Mouse (Mus musculus): ENCODE measurements at regions not wholly inside any gene's neighbourhood (a gene's known extent, or its start where the extent isn't known, plus 50 kb on each side); places are given as distances from the start of the nearest gene placed in this dataset.

DNA sequence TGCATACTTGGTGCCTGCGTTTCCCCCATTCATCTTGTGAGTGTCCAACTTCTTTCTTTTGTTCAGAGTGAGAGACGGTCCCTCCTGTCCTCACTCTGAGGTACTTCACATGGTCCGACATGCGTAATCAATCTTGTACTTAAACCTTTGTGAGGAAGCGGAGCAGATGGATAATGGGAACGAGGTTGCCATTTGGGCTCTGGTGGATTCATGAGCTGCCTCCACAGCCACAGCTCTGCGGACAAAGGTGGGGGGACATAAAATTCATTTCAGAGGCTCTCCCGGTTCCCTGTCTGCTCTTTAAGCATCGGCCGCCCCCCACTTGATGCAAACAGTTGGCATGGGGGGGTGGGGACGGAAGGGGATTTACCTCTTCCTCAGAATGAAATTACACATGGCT, 454.7 kb downstream of the Sox2 start:
- 14% methylated on average over 11 of the region's 11 CpGs for WGBS
- Histone ChIP-seq H3K27me3 (peaks cover 39% of the 10 kb centered on the region), H3K4me2 (no peak overlapping the region), H3K4me1 (replicated peaks) (peaks cover 32% of the 10 kb centered on the region), H3K27ac (replicated peaks) (peak overlapping the region; percentile 0; the same call in 1 of the 2 replicates), H3K9me3 (no peaks in the 10 kb centered on the region), H3K4me3 (no peak overlapping the region), H3K9ac (no peak overlapping the region), H3K36me3 (no peaks in the 10 kb centered on the region)
- 0 out of 2 replicates have a peak, but pooled peaks have one; percentile 34 for ATAC-seq (ENCODE audit: low read depth)

DNA sequence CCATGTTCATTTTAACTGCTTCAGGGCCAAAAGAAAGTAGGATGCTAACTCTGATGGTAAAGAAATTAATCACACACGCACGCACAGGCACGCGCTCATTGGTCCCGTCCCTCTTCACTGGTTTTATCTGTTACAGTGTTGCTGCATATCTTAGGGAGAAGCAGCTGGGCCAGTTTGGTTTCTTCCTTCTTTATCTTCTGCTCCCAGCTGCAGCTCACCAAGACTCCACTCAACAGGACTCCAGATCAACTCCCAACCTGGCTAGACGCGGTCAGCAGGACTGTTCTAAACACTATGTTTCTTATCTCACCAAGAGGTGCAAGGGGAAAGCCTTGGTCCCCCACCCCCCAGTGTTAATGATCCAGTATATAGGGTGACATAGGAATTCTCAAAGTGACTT, 455.9 kb downstream of the Sox2 start:
- no peaks in the 10 kb centered on the region for H3K36me3 ChIP-seq
- no peak overlapping the region for H3K4me2 ChIP-seq
- peaks cover 29% of the 10 kb centered on the region for H3K4me1 ChIP-seq (replicated peaks)
- no peak overlapping the region for H3K4me3 ChIP-seq
- H3K9ac ChIP-seq = no peak overlapping the region
- H3K27me3 ChIP-seq = peaks cover 27% of the 10 kb centered on the region
- no peak overlapping the region for H3K27ac ChIP-seq (replicated peaks)
- WGBS = 52% methylated on average over 7 of the region's 7 CpGs
- no peaks in the 10 kb centered on the region for H3K9me3 ChIP-seq
- ATAC-seq (ENCODE audit: low read depth) = no peak

DNA sequence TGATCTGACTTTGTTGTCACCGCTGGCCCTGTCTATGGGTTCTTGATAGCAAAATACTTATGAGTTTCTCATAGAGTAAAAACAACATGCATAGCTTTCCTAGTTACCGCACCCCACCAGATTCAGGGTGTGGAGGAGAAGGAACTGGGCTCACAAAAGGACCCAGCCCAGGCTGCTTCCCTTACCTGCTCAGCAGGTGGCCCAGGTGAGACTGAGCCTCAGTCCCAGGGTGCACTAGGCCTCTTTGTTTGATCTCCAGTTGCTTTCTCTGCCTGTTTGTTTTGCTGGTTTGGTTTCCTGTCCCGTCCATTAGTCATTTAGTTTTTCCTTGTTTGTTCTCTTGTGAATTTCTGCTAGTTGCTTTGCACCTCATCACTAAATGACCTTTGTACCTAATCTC, 483.3 kb downstream of the Sox2 start:
- Histone ChIP-seq H3K4me1 (replicated peaks) (no peaks in the 10 kb centered on the region), H3K4me2 (no peak overlapping the region), H3K9me3 (no peaks in the 10 kb centered on the region), H3K27me3 (no peaks in the 10 kb centered on the region), H3K27ac (replicated peaks) (no peak overlapping the region), H3K4me3 (no peak overlapping the region), H3K9ac (no peak overlapping the region), H3K36me3 (no peaks in the 10 kb centered on the region)
- WGBS = 85% methylated on average over 3 of the region's 3 CpGs
- ATAC-seq (ENCODE audit: low read depth) = no peak

DNA sequence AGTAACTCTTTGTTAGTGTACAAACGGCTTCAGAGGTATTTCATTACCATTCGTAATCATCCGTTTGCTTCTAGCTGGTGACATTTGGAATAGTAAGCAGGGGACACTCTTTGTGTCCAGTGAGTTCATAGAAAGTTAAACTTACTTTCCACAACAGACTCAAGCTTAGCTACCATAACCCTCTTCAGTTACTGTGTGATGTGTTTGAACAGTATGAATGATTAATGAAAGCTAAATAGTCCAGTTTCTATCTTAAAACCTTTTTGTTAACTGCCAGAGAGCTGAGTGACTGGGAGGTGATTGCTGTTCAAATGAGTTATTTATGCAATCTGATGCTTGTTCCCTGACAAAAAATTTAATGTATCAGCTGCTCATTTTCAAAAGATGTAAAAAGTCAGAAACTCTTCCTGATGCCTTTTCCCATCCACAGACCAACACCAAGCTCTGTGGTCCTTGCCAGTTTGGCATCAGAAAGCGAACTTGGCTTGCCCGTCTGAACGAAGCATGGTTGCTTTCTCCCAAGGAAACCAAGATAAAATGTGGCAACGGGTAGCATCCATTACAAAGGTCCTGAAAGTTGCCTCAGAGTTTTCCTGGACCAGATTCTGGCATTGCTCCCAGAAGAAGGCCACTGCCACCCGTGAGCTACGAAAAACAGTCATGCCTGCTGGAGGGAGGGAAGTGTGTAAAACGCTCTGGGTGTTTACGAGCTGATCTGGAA, 491.5 kb downstream of the Sox2 start:
- no peak overlapping the region for H3K9ac ChIP-seq
- H3K27ac ChIP-seq (replicated peaks) = peak overlapping the region; percentile 38; the same call in 1 of the 2 replicates
- H3K4me2 ChIP-seq = no peak overlapping the region
- 52% methylated on average over 11 of the region's 11 CpGs for WGBS
- no peak overlapping the region for H3K4me3 ChIP-seq
- H3K4me1 ChIP-seq (replicated peaks) = 0 out of 2 replicates have a peak, but pooled peaks cover 9% of the 10 kb centered on the region
- H3K9me3 ChIP-seq = peaks cover 8% of the 10 kb centered on the region; the same call in 1 of the 2 replicates
- no peaks in the 10 kb centered on the region for H3K27me3 ChIP-seq
- no peaks in the 10 kb centered on the region for H3K36me3 ChIP-seq
- ATAC-seq (ENCODE audit: low read depth) = peak; percentile 32; the same call in 1 of the 2 replicates

DNA sequence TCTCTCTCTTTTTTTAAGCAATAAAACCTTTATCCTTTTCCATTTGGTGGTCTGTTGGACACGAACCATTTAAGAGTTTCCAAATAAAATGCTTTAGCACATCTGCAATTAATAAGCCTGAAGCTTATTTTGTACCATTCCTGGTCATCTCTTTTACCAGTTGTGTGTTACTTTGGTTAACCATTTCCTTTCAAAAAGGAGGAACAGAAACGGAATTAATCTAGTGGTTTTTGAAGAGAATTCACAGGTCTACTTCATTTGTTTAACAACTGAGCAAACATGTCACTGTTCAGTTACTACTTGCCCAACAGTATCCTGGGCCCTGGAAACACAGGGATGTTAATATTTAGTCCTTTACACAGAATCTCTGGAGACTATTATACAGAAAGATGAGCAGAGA, 492.5 kb downstream of the Sox2 start:
- Histone ChIP-seq H3K27ac (replicated peaks) (no peak overlapping the region), H3K4me3 (no peak overlapping the region), H3K9me3 (peaks cover 10% of the 10 kb centered on the region; the same call in 1 of the 2 replicates), H3K4me1 (replicated peaks) (0 out of 2 replicates have a peak, but pooled peaks cover 9% of the 10 kb centered on the region), H3K4me2 (no peak overlapping the region), H3K9ac (no peak overlapping the region), H3K27me3 (no peaks in the 10 kb centered on the region), H3K36me3 (no peaks in the 10 kb centered on the region)
- no peak for ATAC-seq (ENCODE audit: low read depth)
- WGBS = 90% methylated on average over 2 of the region's 2 CpGs

DNA sequence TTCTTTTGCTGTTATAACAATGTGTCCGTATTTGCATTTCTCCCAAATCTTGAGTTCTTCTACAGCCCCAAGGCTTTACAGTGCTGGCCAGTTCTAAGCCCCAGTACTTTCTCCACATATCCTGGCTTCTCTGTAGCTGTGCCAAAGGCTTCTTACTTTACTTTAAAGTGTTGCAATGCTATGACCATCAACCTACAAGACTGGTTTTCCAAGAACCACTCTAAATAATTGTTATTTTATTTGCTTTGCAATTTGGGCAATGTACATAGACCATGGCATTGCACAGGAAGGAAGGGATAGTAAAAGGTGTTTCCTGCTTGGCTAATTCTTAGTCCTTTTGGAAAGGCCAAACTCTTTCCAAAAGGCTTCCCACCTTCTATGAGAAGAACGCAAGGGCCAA, 495.4 kb downstream of the Sox2 start:
- no peaks in the 10 kb centered on the region for H3K27me3 ChIP-seq
- H3K9me3 ChIP-seq = peaks cover 10% of the 10 kb centered on the region; the same call in 1 of the 2 replicates
- H3K27ac ChIP-seq (replicated peaks) = no peak overlapping the region
- ATAC-seq (ENCODE audit: low read depth) = no peak
- no peak overlapping the region for H3K4me3 ChIP-seq
- no peaks in the 10 kb centered on the region for H3K36me3 ChIP-seq
- H3K9ac ChIP-seq = no peak overlapping the region
- WGBS = 88% methylated on average over 2 of the region's 2 CpGs
- H3K4me2 ChIP-seq = no peak overlapping the region
- H3K4me1 ChIP-seq (replicated peaks) = peaks cover 15% of the 10 kb centered on the region; the same call in 1 of the 2 replicates

DNA sequence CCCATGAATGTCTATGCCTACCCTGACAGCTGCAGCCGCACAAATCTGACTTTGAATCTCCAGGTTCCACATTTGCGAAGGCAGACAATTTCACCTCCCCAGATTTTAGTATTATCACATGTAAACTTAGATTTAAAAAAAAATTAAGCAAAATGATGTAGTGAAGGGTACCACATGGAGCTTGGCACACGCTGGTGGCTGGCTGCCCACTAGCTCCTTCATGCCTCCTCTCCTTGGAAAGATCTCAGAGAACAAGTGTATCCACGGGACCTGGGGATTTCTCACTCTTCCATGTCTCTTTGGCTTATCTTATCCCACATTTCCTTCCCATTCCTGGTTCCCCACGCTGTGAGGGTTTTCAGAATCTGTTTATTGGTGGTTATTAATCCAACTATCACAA, 496.5 kb downstream of the Sox2 start:
- ATAC-seq (ENCODE audit: low read depth) = no peak
- 83% methylated on average over 5 of the region's 5 CpGs for WGBS
- no peak overlapping the region for H3K4me2 ChIP-seq
- H3K4me1 ChIP-seq (replicated peaks) = peaks cover 11% of the 10 kb centered on the region; the same call in 1 of the 2 replicates
- H3K27ac ChIP-seq (replicated peaks) = no peak overlapping the region
- H3K9me3 ChIP-seq = peaks cover 10% of the 10 kb centered on the region; the same call in 1 of the 2 replicates
- H3K9ac ChIP-seq = no peak overlapping the region
- H3K4me3 ChIP-seq = no peak overlapping the region
- no peaks in the 10 kb centered on the region for H3K27me3 ChIP-seq
- H3K36me3 ChIP-seq = no peaks in the 10 kb centered on the region

DNA sequence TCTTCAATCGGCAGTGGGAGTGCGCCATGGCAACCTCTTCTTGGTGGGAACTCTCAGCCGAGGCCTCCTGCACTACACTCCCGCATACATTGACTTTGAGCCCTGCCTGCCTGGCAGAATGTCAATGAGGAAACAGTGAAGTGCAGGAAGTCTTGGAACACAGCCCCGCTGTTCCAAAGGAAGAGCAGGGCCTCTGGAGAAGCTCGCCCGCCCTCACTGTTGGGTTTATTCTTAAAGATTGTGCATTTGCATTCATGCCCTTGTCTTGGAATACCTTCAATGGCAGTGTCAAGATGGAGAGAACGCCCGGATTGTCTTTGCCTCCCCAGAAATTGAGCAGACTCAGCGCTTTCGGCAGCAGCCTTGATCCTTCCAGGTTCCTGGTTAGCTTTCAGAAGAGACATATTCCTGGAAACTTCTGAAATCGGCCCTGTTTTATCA, 499.1 kb downstream of the Sox2 start:
- Histone ChIP-seq H3K9me3 (peaks cover 10% of the 10 kb centered on the region; the same call in 1 of the 2 replicates), H3K9ac (no peak overlapping the region), H3K36me3 (no peaks in the 10 kb centered on the region), H3K4me1 (replicated peaks) (peaks cover 9% of the 10 kb centered on the region; the same call in 1 of the 2 replicates), H3K27me3 (no peaks in the 10 kb centered on the region), H3K27ac (replicated peaks) (peak overlapping the region; percentile 29; the same call in 1 of the 2 replicates), H3K4me2 (no peak overlapping the region), H3K4me3 (no peak overlapping the region)
- peak; percentile 73; the same call in 1 of the 2 replicates for ATAC-seq (ENCODE audit: low read depth)
- 39% methylated on average over 12 of the region's 12 CpGs for WGBS

DNA sequence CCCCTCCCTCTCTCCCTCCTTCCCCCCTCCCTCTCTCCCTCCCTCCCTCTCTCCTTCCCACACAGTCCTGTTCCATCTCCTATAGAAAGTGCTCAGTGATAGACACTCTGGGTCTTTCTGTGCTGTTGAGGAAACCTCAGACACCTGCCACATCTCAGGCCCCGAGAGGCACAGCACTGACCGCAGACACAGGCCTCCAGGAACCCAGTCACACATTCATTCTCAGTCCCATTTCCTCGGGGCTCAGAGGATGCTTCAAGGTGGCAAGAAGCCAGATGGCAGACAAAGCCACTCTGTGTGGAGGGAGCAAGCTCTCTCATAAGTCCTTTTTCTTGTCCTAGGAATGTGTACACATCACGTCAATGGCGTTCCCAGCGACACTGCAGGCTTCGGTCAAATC, 502.0 kb downstream of the Sox2 start:
- no peak overlapping the region for H3K9ac ChIP-seq
- WGBS = 56% methylated on average over 7 of the region's 7 CpGs
- peak; percentile 77 for ATAC-seq (ENCODE audit: low read depth)
- H3K27me3 ChIP-seq = no peaks in the 10 kb centered on the region
- peak overlapping the region; percentile 14; the same call in 1 of the 2 replicates for H3K27ac ChIP-seq (replicated peaks)
- H3K4me1 ChIP-seq (replicated peaks) = peaks cover 9% of the 10 kb centered on the region; the same call in 1 of the 2 replicates
- no peaks in the 10 kb centered on the region for H3K9me3 ChIP-seq
- H3K4me3 ChIP-seq = no peak overlapping the region
- H3K36me3 ChIP-seq = no peaks in the 10 kb centered on the region
- no peak overlapping the region for H3K4me2 ChIP-seq

DNA sequence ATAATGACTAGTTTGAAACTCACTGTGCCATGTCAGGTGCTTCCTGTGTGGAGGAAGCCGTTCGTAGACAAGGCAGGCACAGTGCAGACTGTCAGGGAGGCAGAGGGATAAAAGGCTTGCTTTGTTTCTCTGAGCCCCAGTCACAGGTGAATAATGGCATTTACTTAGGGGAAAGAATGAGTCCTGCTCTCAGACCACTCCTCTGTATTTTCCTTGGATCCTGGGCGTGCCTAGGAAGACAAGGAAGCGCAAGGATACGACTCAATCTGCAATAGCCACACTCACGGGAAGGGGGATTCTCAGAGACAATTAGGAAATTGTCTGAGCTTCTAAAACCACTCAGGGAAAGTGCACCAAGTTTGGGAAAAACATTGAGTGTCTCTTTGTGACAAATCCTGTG, 504.1 kb downstream of the Sox2 start:
- no peak overlapping the region for H3K4me2 ChIP-seq
- 20% methylated on average over 6 of the region's 6 CpGs for WGBS
- no peak for ATAC-seq (ENCODE audit: low read depth)

DNA sequence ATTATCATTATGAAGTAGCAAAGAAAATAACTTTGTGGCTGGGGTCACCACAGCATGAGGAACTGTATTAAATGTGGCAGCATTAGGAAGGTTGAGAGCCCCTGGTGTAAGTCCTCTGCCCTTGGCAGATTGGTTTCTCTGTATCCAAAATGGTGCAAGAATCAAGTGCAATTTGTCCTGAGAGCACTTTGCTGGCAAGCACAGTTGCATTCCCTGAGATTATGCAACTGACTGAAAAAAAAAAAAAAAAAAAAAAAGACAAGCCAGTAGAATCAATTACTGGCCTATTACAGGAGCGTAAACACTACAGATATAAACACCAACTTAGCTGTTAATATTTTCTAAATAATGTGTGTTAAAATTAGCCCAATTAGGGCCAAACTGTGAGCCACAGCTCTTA, 518.5 kb downstream of the Sox2 start:
- H3K9me3 ChIP-seq = no peaks in the 10 kb centered on the region
- H3K4me1 ChIP-seq (replicated peaks) = no peaks in the 10 kb centered on the region
- no peak overlapping the region for H3K27ac ChIP-seq (replicated peaks)
- no peak overlapping the region for H3K4me3 ChIP-seq
- WGBS = 91% methylated on average over 1 of the region's 1 CpGs
- no peak overlapping the region for H3K4me2 ChIP-seq
- H3K27me3 ChIP-seq = no peaks in the 10 kb centered on the region
- ATAC-seq (ENCODE audit: low read depth) = no peak
- no peak overlapping the region for H3K9ac ChIP-seq
- H3K36me3 ChIP-seq = no peaks in the 10 kb centered on the region

More for the DNA sequence above, 504.1 kb downstream of the Sox2 start:
- peaks cover 7% of the 10 kb centered on the region; the same call in 1 of the 2 replicates for H3K4me1 ChIP-seq (replicated peaks)
- no peaks in the 10 kb centered on the region for H3K27me3 ChIP-seq
- H3K4me3 ChIP-seq = no peak overlapping the region
- H3K9me3 ChIP-seq = no peaks in the 10 kb centered on the region
- no peak overlapping the region for H3K9ac ChIP-seq
- H3K27ac ChIP-seq (replicated peaks) = no peak overlapping the region
- no peaks in the 10 kb centered on the region for H3K36me3 ChIP-seq

DNA sequence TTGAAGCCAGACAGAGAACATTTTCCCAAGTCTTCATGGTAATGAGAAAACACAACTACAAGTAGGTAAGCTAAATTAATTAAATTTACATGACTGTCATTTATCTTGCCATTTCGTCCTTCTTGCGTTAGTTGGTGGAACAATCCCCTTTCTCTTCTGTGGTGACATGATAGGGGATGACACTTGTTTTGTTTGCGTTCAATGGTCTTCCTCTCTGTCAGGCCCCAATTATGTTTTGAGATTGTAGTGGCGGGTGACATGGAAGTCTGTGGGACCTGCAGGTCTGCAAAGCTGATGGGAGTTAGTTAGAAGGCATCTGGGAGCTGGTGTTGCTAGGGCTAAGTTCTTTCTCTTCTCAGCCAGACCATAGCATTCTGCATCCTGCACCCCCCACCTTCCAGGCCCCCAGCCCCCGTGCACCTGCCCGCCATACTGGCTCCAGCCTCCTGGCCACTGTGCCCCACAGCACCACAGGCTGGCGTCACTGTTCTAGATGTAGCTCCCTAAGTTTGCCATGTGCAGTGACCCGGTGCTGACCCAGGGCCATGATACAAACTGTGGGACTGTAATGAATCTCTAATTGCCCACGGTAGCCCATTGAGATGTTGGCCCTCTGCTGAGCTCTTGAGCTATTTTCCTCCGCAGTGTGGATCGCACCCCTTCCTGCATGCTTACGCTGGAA, 528.7 kb downstream of the Sox2 start:
- Histone ChIP-seq H3K4me1 (replicated peaks) (no peaks in the 10 kb centered on the region), H3K9me3 (no peaks in the 10 kb centered on the region), H3K4me2 (no peak overlapping the region), H3K4me3 (no peak overlapping the region), H3K9ac (no peak overlapping the region), H3K27me3 (no peaks in the 10 kb centered on the region), H3K36me3 (no peaks in the 10 kb centered on the region), H3K27ac (replicated peaks) (no peak overlapping the region)
- ATAC-seq (ENCODE audit: low read depth) = no peak
- WGBS = 82% methylated on average over 12 of the region's 12 CpGs

All from neural tube, embryonic 13.5 days (tissue).